Mouse (Mus musculus) liver, embryonic 14 days (tissue): ENCODE measurements around the gene Dhcr7. TPM values are rescaled to one million over a fixed set of nuclear protein-coding genes. Genes with fewer than 3 reads are reported as not detected.

Experiments used
- polyA plus RNA-seq: library from polyadenylated mRNA; depleted of rRNA; stranded (reverse); fragments of >200 nt; gene quantifications from 2 replicates; pipeline ENCODE4 v1.2.3, GENCODE M21; 2012; rRNA removed

Gene Dhcr7
- polyA plus RNA-seq = 50.1 and 55.3 TPM in 2 replicates

DNA sequence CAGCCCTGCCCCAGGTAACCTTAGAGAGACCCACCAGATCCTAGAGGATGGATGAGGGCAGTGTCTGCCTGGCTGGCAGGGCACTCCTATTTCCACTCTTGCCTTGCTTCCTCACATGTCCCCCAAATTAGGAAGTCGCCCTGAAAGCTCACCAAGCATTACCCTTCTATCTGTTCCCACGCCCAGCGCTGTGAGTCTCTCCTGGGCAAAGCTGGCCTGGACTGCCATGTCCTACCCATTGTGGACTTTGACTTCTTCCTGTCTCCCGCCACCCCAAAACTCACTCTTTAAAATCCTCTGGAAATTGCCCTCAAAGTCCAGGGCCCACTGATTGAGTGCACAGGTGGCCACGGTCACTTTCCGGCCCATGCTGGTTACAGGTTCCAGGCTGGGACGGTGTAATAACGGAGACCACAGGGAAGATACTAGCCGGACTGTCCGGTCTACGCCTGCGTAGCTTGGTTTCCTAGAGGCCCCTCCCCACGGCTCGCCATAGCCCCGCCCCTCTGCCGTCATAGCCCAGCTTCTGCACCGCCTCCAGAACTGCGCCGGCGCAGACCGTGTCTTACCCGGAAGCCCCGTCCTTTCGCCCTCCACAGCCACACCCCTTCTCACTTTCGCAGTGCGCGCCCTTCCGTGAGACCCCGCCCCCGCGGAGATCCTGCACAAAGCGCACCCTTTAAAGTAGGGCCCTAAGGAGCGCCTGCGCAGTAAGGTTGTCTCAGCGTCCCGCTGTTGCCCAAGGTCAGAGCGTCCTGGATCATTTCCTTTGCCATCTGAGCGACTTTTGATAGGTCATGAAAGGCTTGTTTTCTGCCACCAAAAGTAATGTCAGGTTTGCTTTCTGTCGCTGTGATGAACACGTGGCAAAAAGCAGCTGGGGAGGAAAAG lies at the start of gene Dhcr7, which contains the start of gene Nadsyn1:
Gene Dhcr7, plus strand, starts transcription at position 771 of the 891 bp plus-strand sequence.
Gene Nadsyn1, minus strand, starts transcription at position 475 of the 891 bp plus-strand sequence.

DNA sequence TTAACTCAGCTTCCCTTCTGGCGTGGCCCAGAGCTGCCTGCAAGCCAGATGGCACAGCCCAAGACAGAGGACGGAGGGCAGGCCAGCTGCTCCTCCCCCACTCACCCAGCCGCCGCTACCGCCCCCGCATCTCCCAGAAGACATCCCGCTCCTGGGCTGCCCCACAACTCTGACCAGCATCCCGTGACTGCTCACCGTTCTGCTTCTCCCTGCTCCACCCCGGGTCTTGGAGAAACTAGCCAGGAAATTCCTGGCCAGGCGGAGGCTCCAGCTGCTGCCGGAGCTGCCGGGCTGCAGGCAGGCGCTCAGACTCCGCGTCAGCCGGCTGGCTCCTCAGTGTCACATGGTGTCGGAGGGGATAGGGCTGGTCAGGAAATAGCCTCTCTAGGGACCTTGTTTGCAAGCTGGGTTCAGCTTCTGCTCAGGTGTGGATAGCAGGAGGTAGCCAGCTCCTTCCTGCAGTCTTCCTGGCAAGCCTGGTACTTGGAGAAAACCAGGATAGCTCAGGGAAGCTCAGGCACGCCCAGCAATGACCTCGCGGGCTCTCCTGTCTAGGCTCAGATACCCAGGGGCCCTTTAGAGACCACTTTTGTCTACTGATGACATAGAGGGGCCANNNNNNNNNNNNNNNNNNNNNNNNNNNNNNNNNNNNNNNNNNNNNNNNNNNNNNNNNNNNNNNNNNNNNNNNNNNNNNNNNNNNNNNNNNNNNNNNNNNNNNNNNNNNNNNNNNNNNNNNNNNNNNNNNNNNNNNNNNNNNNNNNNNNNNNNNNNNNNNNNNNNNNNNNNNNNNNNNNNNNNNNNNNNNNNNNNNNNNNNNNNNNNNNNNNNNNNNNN lies 38.7 kb upstream of the Dhcr7 start, which contains the start of gene Mrgpre:
Gene Mrgpre, minus strand, starts transcription at position 505 of the 834 bp plus-strand sequence.

DNA sequence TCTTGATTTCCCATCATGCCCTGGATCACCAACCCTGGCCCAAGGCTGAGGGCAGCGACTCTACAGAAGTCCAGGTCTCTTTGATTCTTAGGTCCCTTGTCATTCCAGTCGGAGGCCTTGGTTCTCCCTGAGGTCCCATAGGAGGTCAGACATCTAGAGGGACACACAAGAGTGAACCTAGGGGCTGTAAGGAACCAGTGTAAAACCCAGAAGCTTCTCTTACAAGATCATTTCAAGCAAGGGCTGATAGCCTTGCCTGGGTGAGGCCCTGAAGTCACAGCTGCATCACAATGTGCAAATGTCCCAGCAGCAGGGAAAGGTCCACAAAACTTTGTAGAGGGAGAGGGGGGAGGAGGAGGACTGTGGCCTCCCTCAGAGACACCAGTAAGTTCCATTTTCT lies 43.6 kb downstream of the Dhcr7 start, which contains the start of gene Gm498:
Gene Gm498, plus strand, starts transcription at position 301 of the 400 bp plus-strand sequence.

Other genes with a start within 250 kb of the Dhcr7 start
- gene Cars, start 223.1 kb upstream of the Dhcr7 start, polyA plus RNA-seq = 36.8 and 43.1 TPM in 2 replicates
- 0.27 and 0.39 TPM in 2 replicates for gene Tnfrsf26, start 194.4 kb upstream of the Dhcr7 start, polyA plus RNA-seq
- gene Tnfrsf22, start 173.5 kb upstream of the Dhcr7 start, polyA plus RNA-seq = 0.60 and 0.70 TPM in 2 replicates
- gene Tnfrsf23, start 137.3 kb upstream of the Dhcr7 start, polyA plus RNA-seq = 0.25 and 0.29 TPM in 2 replicates
- gene Osbpl5, start 66.2 kb upstream of the Dhcr7 start, polyA plus RNA-seq = 1.6 and 2.0 TPM in 2 replicates
- gene Mrgprg, start 56.2 kb upstream of the Dhcr7 start, polyA plus RNA-seq = 0.03 TPM in 1 of 2 replicates, not detected in the other
- gene Mrgpre, start 38.6 kb upstream of the Dhcr7 start, polyA plus RNA-seq = 0.19 and 0.29 TPM in 2 replicates
- gene Nadsyn1, start 296 bp upstream of the Dhcr7 start, polyA plus RNA-seq = 6.7 and 8.1 TPM in 2 replicates
- not detected in 2 replicates for gene Gm498, start 43.7 kb downstream of the Dhcr7 start, polyA plus RNA-seq
- gene Shank2, start 178.8 kb downstream of the Dhcr7 start, polyA plus RNA-seq = 0.31 and 0.38 TPM in 2 replicates